Mouse (Mus musculus): Measurements from ENCODE around the gene Coasy.

Coasy gene

DNA sequence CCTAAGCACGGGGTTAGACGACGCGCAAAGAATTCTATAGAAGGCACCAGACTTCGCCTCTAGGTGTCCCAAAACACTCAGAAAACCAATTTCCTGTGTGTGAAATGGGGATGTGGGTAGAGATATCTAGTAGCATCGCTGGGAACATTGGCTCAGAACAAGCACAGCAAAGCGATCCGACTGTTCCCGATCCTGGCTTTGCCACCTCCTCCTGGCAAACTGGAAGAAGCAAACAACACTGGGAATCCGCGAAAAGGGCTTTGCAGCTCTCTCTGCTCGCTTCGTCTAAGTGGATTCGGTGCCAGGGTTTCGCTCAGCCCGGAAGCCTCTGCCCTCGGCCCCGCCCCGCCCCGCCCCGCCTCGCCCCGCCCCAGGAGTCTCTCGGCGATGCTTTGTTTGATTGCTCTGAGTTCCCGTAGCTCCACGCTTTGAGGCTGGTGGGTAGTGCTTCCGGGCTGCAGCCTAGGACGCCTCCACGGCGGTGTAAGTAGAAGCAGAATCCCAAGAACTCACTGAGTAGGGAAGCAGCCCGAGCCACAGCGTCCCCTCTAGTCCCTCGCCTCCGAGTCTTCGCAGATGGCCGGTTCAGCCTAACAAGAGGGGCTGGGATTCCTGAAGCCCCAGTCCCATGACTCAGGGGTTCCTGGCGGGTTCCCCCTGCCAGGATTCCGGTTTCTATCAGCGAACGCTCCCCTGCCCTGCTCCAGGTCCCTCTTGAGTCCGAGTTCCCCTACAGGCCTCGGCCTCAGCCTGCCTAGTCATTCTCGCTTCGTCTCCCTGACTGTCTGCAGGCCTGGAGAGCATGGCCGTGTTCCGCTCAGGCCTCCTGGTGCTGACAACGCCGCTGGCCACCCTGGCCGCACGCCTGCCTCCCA lies at the start of gene Coasy:
Coasy (plus strand) TSS at position 358 of the 875 bp plus-strand sequence.
- DNase-seq (ENCODE audit: low spot score in 2 of 2) = peak; percentile 78 to 85

DNA sequence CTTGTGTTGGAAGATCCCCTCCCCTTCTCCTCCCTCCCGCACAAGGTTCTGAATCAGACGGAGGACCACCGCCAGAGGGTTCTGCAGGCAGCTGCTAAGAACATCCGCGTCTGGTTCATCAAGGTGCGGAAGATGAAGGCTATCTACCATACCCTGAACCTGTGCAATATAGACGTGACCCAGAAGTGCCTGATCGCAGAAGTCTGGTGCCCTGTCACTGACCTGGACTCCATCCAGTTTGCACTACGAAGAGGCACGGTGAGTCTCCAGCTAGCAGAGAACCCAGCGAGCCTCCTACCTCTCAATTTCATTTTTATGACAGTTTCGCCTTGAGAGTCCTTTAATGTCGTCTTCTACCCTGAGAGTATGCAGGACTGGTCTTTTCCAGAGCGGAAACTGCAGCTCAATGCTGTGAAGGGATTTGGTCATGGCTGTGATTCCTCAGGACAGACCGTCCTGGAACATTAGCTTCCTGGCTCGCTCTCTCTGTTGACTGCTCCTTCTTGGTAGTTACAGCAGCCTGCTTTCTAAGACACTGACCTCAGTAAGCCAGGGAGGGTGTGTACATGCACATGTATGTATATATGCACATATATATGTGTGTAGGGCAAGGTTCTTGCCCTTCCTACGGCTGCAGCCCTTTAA lies 48.4 kb upstream of the Coasy start:
- DNase-seq (ENCODE audit: low spot score in 2 of 2) = no peak

- no peak for DNase-seq (ENCODE audit: low spot score in 2 of 2)
Measured at GRCm38 (mm10) chr11:101034614-101035327, 47.6 kb upstream of the Coasy start.

DNA sequence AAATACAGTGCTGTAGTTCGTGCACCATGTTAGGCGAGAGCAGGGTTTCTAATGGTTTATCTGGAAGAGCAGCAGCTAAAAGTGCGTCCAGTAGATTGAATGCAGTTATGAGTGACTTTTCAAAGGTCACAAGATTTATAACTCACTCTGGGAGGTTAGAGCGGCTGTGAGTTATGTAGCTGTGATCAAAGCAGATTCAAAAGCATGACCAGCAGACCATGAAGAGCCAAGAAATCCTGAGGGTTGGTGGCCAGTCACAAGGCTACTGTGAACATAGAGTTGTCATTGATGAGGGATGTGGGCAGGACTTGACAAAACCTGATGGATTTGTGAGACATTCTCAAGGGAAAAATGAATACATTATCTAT lies 47.1 kb upstream of the Coasy start:
- DNase-seq (ENCODE audit: low spot score in 2 of 2) = no peak

GRCm38 (mm10) chr11:101037795-101038194 lies 44.6 kb upstream of the Coasy start:
- DNase-seq (ENCODE audit: low spot score in 2 of 2) = no peak

DNA sequence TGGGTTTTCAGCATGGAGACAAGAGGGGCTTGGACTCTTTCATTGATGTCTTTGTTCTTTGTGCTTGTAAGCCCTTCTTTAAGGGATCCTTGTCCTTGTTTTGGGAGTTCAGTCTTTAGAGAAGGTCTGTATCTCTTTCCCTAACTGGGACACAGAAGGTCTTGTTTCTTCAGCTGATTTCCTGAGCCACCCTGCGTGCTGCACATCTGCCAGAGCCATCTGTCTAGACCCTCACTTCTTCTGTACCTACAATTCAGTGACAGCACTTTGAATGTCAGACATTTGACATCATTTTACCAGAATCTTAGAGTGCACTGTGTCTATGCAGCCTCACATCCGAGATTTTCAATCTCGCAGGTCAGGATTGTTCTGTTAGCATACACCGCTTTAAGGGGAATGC lies 36.5 kb upstream of the Coasy start:
- no peak for DNase-seq (ENCODE audit: low spot score in 2 of 2)

- no peak for DNase-seq (ENCODE audit: low spot score in 2 of 2)
Measured at GRCm38 (mm10) chr11:101046440-101046839, 35.9 kb upstream of the Coasy start.

- DNase-seq (ENCODE audit: low spot score in 2 of 2) = no peak
Measured at GRCm38 (mm10) chr11:101047502-101047901, 34.9 kb upstream of the Coasy start.

DNA sequence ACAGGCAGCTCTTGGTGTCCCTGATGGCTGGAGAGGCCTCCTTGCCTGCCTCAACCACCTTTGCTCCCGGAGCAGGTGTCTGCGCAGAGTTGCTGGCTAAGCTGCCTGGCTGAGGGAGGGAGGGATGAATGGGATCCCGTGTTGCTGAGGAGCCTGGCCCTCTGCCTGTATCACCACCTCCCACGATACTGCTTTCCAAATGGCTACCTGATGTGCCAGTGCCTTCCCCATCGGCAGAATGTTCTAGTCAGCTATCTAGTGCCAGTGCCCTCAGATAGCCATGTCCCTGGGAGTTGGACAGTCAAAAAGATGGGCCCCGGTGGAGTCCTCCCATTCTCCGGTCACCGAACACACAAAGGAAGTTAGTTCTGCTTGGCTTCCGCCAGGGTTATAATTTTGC lies 32.0 kb upstream of the Coasy start:
- DNase-seq (ENCODE audit: low spot score in 2 of 2) = peak in 1 of 2 experiments; percentile 60

GRCm38 (mm10) chr11:101051051-101051493 lies 31.3 kb upstream of the Coasy start:
- DNase-seq (ENCODE audit: low spot score in 2 of 2) = peak in 1 of 2 experiments; percentile 39

- DNase-seq (ENCODE audit: low spot score in 2 of 2) = no peak
Measured at GRCm38 (mm10) chr11:101051617-101052016, 30.7 kb upstream of the Coasy start.

- no peak for DNase-seq (ENCODE audit: low spot score in 2 of 2)
Measured at GRCm38 (mm10) chr11:101052751-101053473, 29.5 kb upstream of the Coasy start.

- DNase-seq (ENCODE audit: low spot score in 2 of 2) = no peak
Measured at GRCm38 (mm10) chr11:101053974-101054373, 28.4 kb upstream of the Coasy start.

DNA sequence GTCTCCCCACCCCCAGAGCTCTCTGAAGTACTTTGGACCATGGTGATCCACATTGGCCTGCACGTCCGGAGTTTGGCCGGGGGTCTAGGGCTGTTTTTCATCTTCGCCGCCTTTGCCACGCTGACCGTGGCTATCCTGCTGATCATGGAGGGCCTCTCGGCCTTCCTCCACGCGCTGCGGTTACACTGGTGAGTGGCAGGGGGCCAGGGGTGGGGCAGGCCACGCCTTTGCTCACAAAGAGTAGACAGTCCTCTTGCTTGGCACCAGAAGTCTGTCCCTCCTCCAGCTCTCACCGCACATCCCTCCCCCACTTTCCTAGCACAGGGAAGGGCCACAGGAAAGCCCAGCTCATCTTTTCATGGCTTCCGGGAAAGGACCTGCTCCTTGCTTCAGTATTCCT lies 26.9 kb upstream of the Coasy start:
- DNase-seq (ENCODE audit: low spot score in 2 of 2) = no peak

DNA sequence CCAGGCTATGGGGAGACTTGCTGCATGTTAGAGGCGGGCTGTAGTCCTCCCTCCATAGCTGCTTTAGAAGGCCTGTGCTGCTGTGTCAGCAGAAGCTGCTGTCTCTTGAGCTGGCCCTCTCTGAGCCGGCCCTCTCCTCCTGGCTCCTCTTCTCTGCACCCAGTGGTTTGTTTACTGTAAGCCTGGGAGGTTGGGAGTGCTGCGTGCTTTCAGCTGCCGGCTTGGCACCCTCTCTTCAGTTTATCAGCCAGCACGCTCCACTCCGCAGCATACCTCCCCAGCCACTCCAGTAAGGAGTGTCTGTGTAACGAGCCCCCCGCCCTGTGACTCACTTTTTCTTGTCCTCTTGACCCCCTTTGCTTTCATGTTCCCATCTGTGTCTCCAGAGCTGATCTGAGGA lies 25.5 kb upstream of the Coasy start:
- DNase-seq (ENCODE audit: low spot score in 2 of 2) = no peak

DNA sequence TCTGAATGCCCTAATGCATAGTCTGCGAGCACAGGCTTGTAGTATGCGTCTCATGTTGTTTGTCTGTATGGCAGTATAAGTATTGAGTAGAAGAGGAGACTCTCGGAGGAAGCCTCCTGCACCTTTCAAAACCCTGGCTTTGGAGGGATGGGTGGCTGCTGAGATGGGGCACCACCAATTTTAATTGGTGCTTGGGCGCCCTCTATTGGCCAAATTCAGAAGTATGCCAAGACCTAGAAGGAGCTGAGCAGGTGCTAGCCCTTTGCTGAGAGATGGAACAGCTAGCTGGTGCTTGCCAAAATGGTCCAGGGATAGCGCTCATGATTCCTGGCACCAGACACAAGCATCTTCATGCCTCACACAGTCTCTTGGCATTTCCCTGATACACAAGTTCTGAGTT lies 24.5 kb upstream of the Coasy start:
- DNase-seq (ENCODE audit: low spot score in 2 of 2) = peak in 1 of 2 experiments; percentile 90

DNA sequence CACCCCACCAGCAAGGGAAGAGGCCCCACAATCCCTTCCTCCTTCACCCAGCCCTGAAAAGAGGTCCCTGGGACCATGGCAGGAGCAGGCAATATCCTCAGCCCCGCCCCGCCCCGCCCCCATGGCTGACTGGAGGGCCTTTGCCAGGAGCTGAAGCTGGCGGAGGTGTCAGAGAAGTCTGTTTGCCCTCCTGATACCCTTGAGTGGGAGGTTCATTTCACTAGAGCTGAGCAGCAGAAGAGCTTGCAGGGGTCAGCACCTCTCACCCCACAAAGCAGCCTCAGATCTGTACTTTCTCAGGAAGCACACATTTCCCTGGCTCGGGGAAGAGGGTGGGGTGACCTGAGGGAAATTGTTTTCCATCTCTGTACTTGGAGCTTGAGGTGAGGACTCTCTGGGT lies 23.6 kb upstream of the Coasy start:
- DNase-seq (ENCODE audit: low spot score in 2 of 2) = no peak

GRCm38 (mm10) chr11:101059473-101059872 lies 22.9 kb upstream of the Coasy start:
- no peak for DNase-seq (ENCODE audit: low spot score in 2 of 2)

- DNase-seq (ENCODE audit: low spot score in 2 of 2) = peak in 1 of 2 experiments; percentile 63
Measured at GRCm38 (mm10) chr11:101060126-101060525, 22.2 kb upstream of the Coasy start.

DNA sequence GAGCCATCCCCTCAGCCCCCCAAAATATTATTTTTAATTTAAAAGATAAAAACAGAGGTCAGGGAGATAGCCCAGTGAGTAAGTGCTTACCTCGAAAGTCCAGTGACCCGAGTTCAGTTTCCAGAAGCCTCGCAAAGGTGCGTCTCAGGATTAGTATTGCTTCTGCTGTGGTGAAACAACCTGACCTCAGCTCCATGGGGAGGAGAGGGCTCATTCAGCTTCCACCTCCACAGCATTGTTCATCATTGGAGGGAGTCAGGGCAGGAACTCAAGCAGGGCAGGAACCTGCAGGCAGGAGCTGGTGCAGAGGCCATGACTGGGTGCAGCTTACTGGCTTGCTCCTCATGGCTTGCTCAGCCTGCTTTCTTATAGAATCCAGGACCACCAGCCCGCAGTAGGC lies 21.3 kb upstream of the Coasy start:
- no peak for DNase-seq (ENCODE audit: low spot score in 2 of 2)

- DNase-seq (ENCODE audit: low spot score in 2 of 2) = no peak
Measured at GRCm38 (mm10) chr11:101062165-101062884, 20.0 kb upstream of the Coasy start.

All from left cerebral cortex, adult 9 months (tissue).